Mouse (Mus musculus) neutrophil, adult 59 days (primary cell): Measurements from ENCODE around the gene Amer1. TPM values are rescaled to one million over a fixed set of nuclear protein-coding genes. Genes with fewer than 3 reads are reported as not detected.

Experiments used
- total RNA-seq, 2 experiments: library from RNA; stranded (reverse); gene quantifications; 1 replicate in 1 of 2; 2 replicates in 1 of 2; pipeline ENCODE4 v1.2.4; 2023

Amer1 gene
- 1 to 10 TPM; 2.0 to 2.7 TPM for total RNA-seq

DNA sequence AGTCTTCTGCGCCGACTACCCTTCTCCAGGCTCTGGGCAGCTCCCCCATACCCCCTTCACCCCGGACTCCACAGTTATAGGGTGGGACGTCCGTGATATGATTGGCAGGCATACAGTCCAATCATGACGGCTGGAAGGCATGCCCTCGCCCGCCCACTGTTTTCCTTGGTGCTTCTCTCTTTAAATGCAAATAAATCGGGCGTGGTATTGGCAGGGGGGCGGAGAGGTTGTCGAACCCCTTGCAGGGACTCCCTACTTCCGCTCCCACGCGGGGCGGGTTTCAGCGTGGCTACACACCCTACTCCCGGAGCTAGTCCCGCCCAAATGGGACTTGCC lies at the start of gene Amer1:
TSS of gene Amer1 (minus strand) at position 97 of the 336 bp plus-strand sequence.

Other genes starting within 250 kb of the Amer1 start
- not detected for gene Arhgef9, start 248.0 kb downstream of the Amer1 start, total RNA-seq
- not detected for gene Asb12, start 113.1 kb upstream of the Amer1 start, total RNA-seq
- gene Pfn5, start 113.2 kb upstream of the Amer1 start, total RNA-seq: not detected
- 1 to 10 TPM in 1 of 2 experiments, under 1 TPM in 1; 0.79 to 1.2 TPM for gene Zc4h2, start 213.6 kb upstream of the Amer1 start, total RNA-seq